Mouse (Mus musculus) intestine, embryonic 14.5 days (tissue): ENCODE results near the gene Gfra1. TPM values are rescaled to one million over a fixed set of nuclear protein-coding genes. Genes with fewer than 3 reads are reported as not detected.

Source experiments
- ATAC-seq: fragments of 200-750 bp; cut with Nextera tagmentation; replicated peaks from 2 replicates; pipeline ENCODE4 v1.8.0; 2017; ENCODE audit warnings: low read depth, moderate number of reproducible peaks, moderate TSS enrichment, moderate library complexity; ENCODE audit not compliant: low FRiP score, low TSS enrichment
- DNase-seq: peaks from one replicate; pipeline ENCODE4 v3.0.0-alpha.2; 2018; ENCODE audit warnings: low spot score
- H3K27ac ChIP-seq: fragments of 300-500 bp; sonication (generic); 2 replicates; pipeline ENCODE4 v1.5.1; 2014; ENCODE audit warnings: low read depth, mild to moderate bottlenecking, control low read depth
- H3K27me3 ChIP-seq: fragments of 300-500 bp; sonication (generic); replicated peaks from 2 replicates; pipeline ENCODE4 v1.6.1; 2014; ENCODE audit warnings: low read length, control low read depth; ENCODE audit not compliant: control insufficient read depth, insufficient read depth
- H3K36me3 ChIP-seq: fragments of 300-500 bp; sonication (generic); 2 replicates; pipeline ENCODE4 v1.6.1; 2014; ENCODE audit warnings: low read length, control low read depth; ENCODE audit not compliant: control insufficient read depth, insufficient read depth
- H3K4me1 ChIP-seq: fragments of 300-500 bp; sonication (generic); replicated peaks from 2 replicates; pipeline ENCODE4 v1.6.1; 2014; ENCODE audit warnings: low read length, control low read depth, mixed read lengths; ENCODE audit not compliant: control insufficient read depth, insufficient read depth
- H3K4me2 ChIP-seq: fragments of 300-500 bp; sonication (generic); 2 replicates; pipeline ENCODE4 v1.6.1; 2014; ENCODE audit warnings: low read length
- H3K4me3 ChIP-seq: fragments of 300-500 bp; sonication (generic); 2 replicates; pipeline ENCODE4 v1.5.1; 2014; ENCODE audit warnings: low read depth, low read length, control low read depth, mixed read lengths
- H3K9ac ChIP-seq: fragments of 300-500 bp; sonication (generic); 2 replicates; pipeline ENCODE4 v1.6.1; 2014; ENCODE audit warnings: mild to moderate bottlenecking, low read length
- H3K9me3 ChIP-seq: fragments of 300-500 bp; sonication (generic); 2 replicates; pipeline ENCODE4 v1.6.1; 2016; ENCODE audit warnings: low read length, control low read depth; ENCODE audit not compliant: control insufficient read depth
- WGBS: fragments of 180-500 bp; shearing (Covaris S2); extraction: QIAGEN DNeasy Blood & Tissue Kit; methylation state at CpG from one replicate; pipeline ENCODE4 v1.1.7; 2014; 5-methylcytosine and 5-hydroxymethylcytosine counted together
- polyA plus RNA-seq: library from polyadenylated mRNA; unstranded; fragments of >200 nt; fragmentation: Nextera tagmentation; extraction: Ambion mirVana; gene quantifications from 2 replicates; pipeline ENCODE4 v1.2.1, GENCODE M21; 2014

Gene Gfra1
- polyA plus RNA-seq, 1 experiment from 2014 or later: 34.3 TPM

- Histone ChIP-seq H3K27me3 (no peaks in the 10 kb centered on the region), H3K9me3 (no peaks in the 10 kb centered on the region), H3K36me3 (no peaks in the 10 kb centered on the region), H3K4me1 (peaks cover 19% of the 10 kb centered on the region), H3K4me3 (no peak overlapping the region), H3K27ac (no peak overlapping the region), H3K9ac (no peak overlapping the region), H3K4me2 (no peak overlapping the region)
- no peak for DNase-seq
- ATAC-seq: 0 out of 2 replicates have a peak, but pooled peaks have one; percentile 71
- WGBS: 61% methylated on average over 1 of the region's 1 CpGs
Observed at GRCm38 (mm10) chr19:58243604-58244003, 212.1 kb downstream of the Gfra1 start.

- DNase-seq (no peak), ATAC-seq (no peak)
- no peak overlapping the region for H3K27ac ChIP-seq
- no peaks in the 10 kb centered on the region for H3K36me3 ChIP-seq
- 83% methylated on average over 8 of the region's 8 CpGs for WGBS
- no peak overlapping the region for H3K4me2 ChIP-seq
- no peaks in the 10 kb centered on the region for H3K27me3 ChIP-seq
- H3K4me1 ChIP-seq: no peaks in the 10 kb centered on the region
- no peak overlapping the region for H3K9ac ChIP-seq
- no peak overlapping the region for H3K4me3 ChIP-seq
- H3K9me3 ChIP-seq: no peaks in the 10 kb centered on the region
Observed at GRCm38 (mm10) chr19:58238325-58238724, 217.4 kb downstream of the Gfra1 start.

GRCm38 (mm10) chr19:58227725-58228124, 228.0 kb downstream of the Gfra1 start:
- Histone ChIP-seq H3K27me3 (no peaks in the 10 kb centered on the region), H3K27ac (no peak overlapping the region), H3K4me3 (no peak overlapping the region), H3K4me1 (0 out of 2 replicates have a peak, but pooled peaks cover 3% of the 10 kb centered on the region), H3K4me2 (peak overlapping the region; percentile 29; the same call in 1 of the 2 replicates), H3K36me3 (no peaks in the 10 kb centered on the region), H3K9ac (no peak overlapping the region), H3K9me3 (no peaks in the 10 kb centered on the region)
- no peak for DNase-seq
- no peak for ATAC-seq
- WGBS: 68% methylated on average over 9 of the region's 9 CpGs

- no peak overlapping the region for H3K27ac ChIP-seq
- no peak for DNase-seq
- H3K4me2 ChIP-seq: no peak overlapping the region
- no peak overlapping the region for H3K4me3 ChIP-seq
- no peaks in the 10 kb centered on the region for H3K27me3 ChIP-seq
- 27% methylated on average over 3 of the region's 3 CpGs for WGBS
- H3K4me1 ChIP-seq: 0 out of 2 replicates have a peak, but pooled peaks cover 3% of the 10 kb centered on the region
- ATAC-seq: no peak
- H3K9ac ChIP-seq: no peak overlapping the region
- H3K9me3 ChIP-seq: no peaks in the 10 kb centered on the region
- no peaks in the 10 kb centered on the region for H3K36me3 ChIP-seq
Observed at GRCm38 (mm10) chr19:58226882-58227281, 228.8 kb downstream of the Gfra1 start.

- DNase-seq (no peak), ATAC-seq (no peak)
- Histone ChIP-seq H3K4me2 (no peak overlapping the region), H3K9ac (no peak overlapping the region), H3K4me1 (no peaks in the 10 kb centered on the region), H3K36me3 (no peaks in the 10 kb centered on the region), H3K27me3 (no peaks in the 10 kb centered on the region), H3K27ac (no peak overlapping the region), H3K4me3 (no peak overlapping the region), H3K9me3 (no peaks in the 10 kb centered on the region)
- WGBS: 70% methylated on average over 25 of the region's 25 CpGs
Observed at GRCm38 (mm10) chr19:58220061-58220831, 235.5 kb downstream of the Gfra1 start.

- Histone ChIP-seq H3K4me2 (no peak overlapping the region), H3K4me3 (no peak overlapping the region), H3K27ac (no peak overlapping the region), H3K4me1 (no peaks in the 10 kb centered on the region), H3K36me3 (no peaks in the 10 kb centered on the region), H3K9ac (no peak overlapping the region), H3K27me3 (no peaks in the 10 kb centered on the region), H3K9me3 (no peaks in the 10 kb centered on the region)
- DNase-seq: no peak
- WGBS: 91% methylated on average over 4 of the region's 4 CpGs
- no peak for ATAC-seq
Observed at GRCm38 (mm10) chr19:58217591-58217990, 238.1 kb downstream of the Gfra1 start.

GRCm38 (mm10) chr19:58206496-58207044, 249.1 kb downstream of the Gfra1 start:
- Histone ChIP-seq H3K36me3 (no peaks in the 10 kb centered on the region), H3K9me3 (no peaks in the 10 kb centered on the region), H3K27me3 (no peaks in the 10 kb centered on the region), H3K9ac (no peak overlapping the region), H3K27ac (no peak overlapping the region), H3K4me2 (no peak overlapping the region), H3K4me1 (no peaks in the 10 kb centered on the region; the same call in 1 of the 2 replicates), H3K4me3 (no peak overlapping the region)
- 68% methylated on average over 10 of the region's 10 CpGs for WGBS
- DNase-seq (no peak), ATAC-seq (no peak)

GRCm38 (mm10) chr19:58205470-58205869, 250.2 kb downstream of the Gfra1 start:
- H3K4me3 ChIP-seq: no peak overlapping the region
- 75% methylated on average over 7 of the region's 7 CpGs for WGBS

More at GRCm38 (mm10) chr19:58205470-58205869, 250.2 kb downstream of the Gfra1 start:
- Histone ChIP-seq H3K4me1 (no peaks in the 10 kb centered on the region; the same call in 1 of the 2 replicates), H3K9ac (no peak overlapping the region), H3K27ac (no peak overlapping the region), H3K4me2 (no peak overlapping the region), H3K36me3 (no peaks in the 10 kb centered on the region), H3K9me3 (no peaks in the 10 kb centered on the region), H3K27me3 (no peaks in the 10 kb centered on the region)
- ATAC-seq (no peak), DNase-seq (no peak)
